Mouse (Mus musculus) lung, postnatal 36 days (tissue): ENCODE results near the gene Mecom.
A peak's percentile ranks its signal among the peaks of the same experiment; 100 is the strongest.

Source experiments
- DNase-seq: peaks from one replicate; pipeline ENCODE4 v3.0.0; 2022; ENCODE audit warnings: mixed read lengths

Mecom gene

GRCm38 (mm10) chr3:30189325-30189724, 358.5 kb downstream of the Mecom start:
- DNase-seq = no peak

GRCm38 (mm10) chr3:30187812-30188469, 359.9 kb downstream of the Mecom start:
- DNase-seq = peak; percentile 34

GRCm38 (mm10) chr3:30181807-30182481, 365.9 kb downstream of the Mecom start:
- DNase-seq = peak; percentile 59

- DNase-seq = no peak
Measured at GRCm38 (mm10) chr3:30176615-30177014, 371.2 kb downstream of the Mecom start.

- DNase-seq = no peak
Measured at GRCm38 (mm10) chr3:30173812-30174211, 374.0 kb downstream of the Mecom start.

GRCm38 (mm10) chr3:30168396-30169186, 379.2 kb downstream of the Mecom start:
- DNase-seq = no peak

- DNase-seq = no peak
Measured at GRCm38 (mm10) chr3:30167027-30167426, 380.8 kb downstream of the Mecom start.

- DNase-seq = no peak
Measured at GRCm38 (mm10) chr3:30164834-30165233, 383.0 kb downstream of the Mecom start.

GRCm38 (mm10) chr3:30163390-30163789, 384.4 kb downstream of the Mecom start:
- no peak for DNase-seq

- peak; percentile 37 for DNase-seq
Measured at GRCm38 (mm10) chr3:30160961-30161670, 386.7 kb downstream of the Mecom start.

- peak; percentile 50 for DNase-seq
Measured at GRCm38 (mm10) chr3:30160346-30160745, 387.5 kb downstream of the Mecom start.

- DNase-seq = no peak
Measured at GRCm38 (mm10) chr3:30157128-30157670, 390.6 kb downstream of the Mecom start.

- DNase-seq = no peak
Measured at GRCm38 (mm10) chr3:30154390-30154789, 393.4 kb downstream of the Mecom start.

GRCm38 (mm10) chr3:30153923-30154331, 393.9 kb downstream of the Mecom start:
- DNase-seq = no peak

- DNase-seq = no peak
Measured at GRCm38 (mm10) chr3:30150071-30150470, 397.7 kb downstream of the Mecom start.

- no peak for DNase-seq
Measured at GRCm38 (mm10) chr3:30148378-30149079, 399.3 kb downstream of the Mecom start.

- no peak for DNase-seq
Measured at GRCm38 (mm10) chr3:30145051-30145450, 402.8 kb downstream of the Mecom start.

- DNase-seq = no peak
Measured at GRCm38 (mm10) chr3:30143961-30144411, 403.8 kb downstream of the Mecom start.

GRCm38 (mm10) chr3:30143440-30143839, 404.4 kb downstream of the Mecom start:
- no peak for DNase-seq

GRCm38 (mm10) chr3:30140349-30140748, 407.5 kb downstream of the Mecom start:
- DNase-seq = no peak

GRCm38 (mm10) chr3:30139678-30140077, 408.1 kb downstream of the Mecom start:
- no peak for DNase-seq

- no peak for DNase-seq
Measured at GRCm38 (mm10) chr3:30138588-30138987, 409.2 kb downstream of the Mecom start.
